Mouse (Mus musculus) heart, adult 2 months (tissue): Measurements from ENCODE around the gene Gm21541. TPM values are rescaled to one million over a fixed set of nuclear protein-coding genes. Genes with fewer than 3 reads are reported as not detected.
"Not testable (repeated sequence)": the region's sequence is repeated elsewhere in the genome, so short reads cannot be mapped to it uniquely, and the experiment has no call there.

Source experiments
- DNase-seq, 2 experiments: peaks; one replicate each; pipeline ENCODE4 v3.0.0; 2021
- H3K27ac ChIP-seq: fragments of 200-600 bp; 2 replicates; pipeline ENCODE4 v1.8.1; 2022
- H3K27me3 ChIP-seq: fragments of 200-500 bp; 2 replicates; pipeline ENCODE4 v1.6.1; 2012; ENCODE audit warnings: mild to moderate bottlenecking, low read length, inconsistent platforms, mixed read lengths; ENCODE audit not compliant: control insufficient read depth, insufficient read depth
- H3K36me3 ChIP-seq: fragments of 200-500 bp; 2 replicates; pipeline ENCODE4 v1.6.1; 2012; ENCODE audit warnings: low read length, inconsistent platforms; ENCODE audit not compliant: control insufficient read depth, insufficient read depth
- H3K4me1 ChIP-seq: fragments of 200-500 bp; 2 replicates; pipeline ENCODE4 v1.6.1; 2011; ENCODE audit warnings: low read length; ENCODE audit not compliant: control insufficient read depth, insufficient read depth
- H3K4me3 ChIP-seq: fragments of 200-600 bp; 2 replicates; pipeline ENCODE4 v1.8.1; 2022
- H3K79me2 ChIP-seq: fragments of 200-500 bp; replicated peaks from 2 replicates; pipeline ENCODE4 v1.6.1; 2012; ENCODE audit warnings: mild to moderate bottlenecking, inconsistent platforms, low read length, moderate library complexity, mixed read lengths; ENCODE audit not compliant: control insufficient read depth, insufficient read depth
- H3K9ac ChIP-seq: fragments of 200-500 bp; 2 replicates; pipeline ENCODE4 v1.6.1; 2012; ENCODE audit warnings: low read depth, mild to moderate bottlenecking, control low read depth, inconsistent platforms, low read length, mixed read lengths
- WGBS: fragments of 180-500 bp; shearing (Covaris S2); methylation state at CpG from one replicate; pipeline ENCODE4 v1.1.7; 2018; 5-methylcytosine and 5-hydroxymethylcytosine counted together
- intact Hi-C: fragments of 180-260 bp; cut with DNase I; formaldehyde crosslinking; loops from one replicate; pipeline ENCODE4 v1.15.1; 2025
- long read RNA-seq: library from polyadenylated mRNA; stranded (forward); transcript quantifications from one replicate; pipeline ENCODE4 v2.0.0, GENCODE M21; 2021
- polyA plus RNA-seq: library from polyadenylated mRNA; depleted of rRNA; stranded (reverse); fragments of >200 nt; gene quantifications from 2 replicates; pipeline ENCODE4 v1.2.3, GENCODE M21; 2012; rRNA removed
- total RNA-seq, 2 experiments: library from RNA; stranded (reverse); gene quantifications; 2 replicates each; pipeline ENCODE4 v1.2.3; 2021

Gene Gm21541
- total RNA-seq (not detected), polyA plus RNA-seq (4.4 and 7.2 TPM in 2 replicates)
- long read RNA-seq, partial matches to known transcripts = 0 of 1 reads
- long read RNA-seq, other reads (novel, unspliced or antisense) = 0 of 1 reads

- not testable (repeated sequence) for H3K36me3 ChIP-seq
Observed at GRCm38 (mm10) chr4:41903310-41903709, at the start of gene Gm21541. Gm21541 (plus strand) TSS chr4:41903610.

GRCm38 (mm10) chr4:41941272-41941671 lies 37.9 kb downstream of the Gm21541 start, which contains the start of gene Gm20878:
Gm20878 (plus strand) TSS chr4:41941572.
- H3K27ac ChIP-seq, H3K27me3 ChIP-seq, intact Hi-C loops, H3K4me1 ChIP-seq, DNase-seq, H3K79me2 ChIP-seq, H3K9ac ChIP-seq, H3K4me3 ChIP-seq, H3K36me3 ChIP-seq: not testable (repeated sequence)
- no CpG with 5 or more reads among the region's 8 CpGs for WGBS

More at GRCm38 (mm10) chr4:41903310-41903709, at the start of gene Gm21541:
- intact Hi-C loops, H3K4me1 ChIP-seq, H3K27me3 ChIP-seq, H3K79me2 ChIP-seq, H3K4me3 ChIP-seq, H3K9ac ChIP-seq, H3K27ac ChIP-seq, DNase-seq: not testable (repeated sequence)
- WGBS = no CpG with 5 or more reads among the region's 5 CpGs

Other genes starting within 250 kb of the Gm21541 start
- 1 to 10 TPM; 4.1 to 5.4 TPM for gene Cntfr, start 206.5 kb upstream of the Gm21541 start, total RNA-seq
- gene Cntfr, start 206.5 kb upstream of the Gm21541 start, polyA plus RNA-seq = 8.5 and 11.4 TPM in 2 replicates
- 10 to 100 TPM; 88.2 to 99.3 TPM for gene Il11ra1, start 203.6 kb upstream of the Gm21541 start, total RNA-seq
- 79.9 and 108 TPM in 2 replicates for gene Il11ra1, start 203.6 kb upstream of the Gm21541 start, polyA plus RNA-seq
- gene Rpp25l, start 190.1 kb upstream of the Gm21541 start, total RNA-seq = 10 to 100 TPM; 30.1 to 32.3 TPM
- 33.2 and 33.8 TPM in 2 replicates for gene Rpp25l, start 190.1 kb upstream of the Gm21541 start, polyA plus RNA-seq
- 10 to 100 TPM; 68.4 to 75.7 TPM for gene Dctn3, start 180.4 kb upstream of the Gm21541 start, total RNA-seq
- gene Dctn3, start 180.4 kb upstream of the Gm21541 start, polyA plus RNA-seq = 49.1 and 54.3 TPM in 2 replicates
- not detected for gene Arid3c, start 172.5 kb upstream of the Gm21541 start, total RNA-seq
- not detected in 2 replicates for gene Arid3c, start 172.5 kb upstream of the Gm21541 start, polyA plus RNA-seq
- gene Galt, start 148.4 kb upstream of the Gm21541 start, total RNA-seq = 10 to 100 TPM; 42.5 to 52.7 TPM
- gene Galt, start 148.4 kb upstream of the Gm21541 start, polyA plus RNA-seq = 136 and 137 TPM in 2 replicates
- gene Sigmar1, start 147.5 kb upstream of the Gm21541 start, total RNA-seq = 10 to 100 TPM; 19.6 to 20.7 TPM
- 33.2 and 47.7 TPM in 2 replicates for gene Sigmar1, start 147.5 kb upstream of the Gm21541 start, polyA plus RNA-seq
- 10 to 100 TPM; 17.7 to 20.2 TPM for gene Ccl27a, start 129.4 kb upstream of the Gm21541 start, total RNA-seq
- gene Ccl27a, start 129.4 kb upstream of the Gm21541 start, polyA plus RNA-seq = 23.0 and 23.6 TPM in 2 replicates
- gene Gm20878, start 38.0 kb downstream of the Gm21541 start, total RNA-seq = under 1 TPM in 1 of 2 experiments, not detected in 1; 0.50 TPM
- gene Gm20878, start 38.0 kb downstream of the Gm21541 start, polyA plus RNA-seq = 0.41 and 1.00 TPM in 2 replicates
- gene Fam205a4, start 62.4 kb downstream of the Gm21541 start, total RNA-seq = under 1 TPM in 1 of 2 experiments, not detected in 1; 0.10 TPM
- not detected in 2 replicates for gene Fam205a4, start 62.4 kb downstream of the Gm21541 start, polyA plus RNA-seq
- gene Gm21093, start 131.1 kb downstream of the Gm21541 start, total RNA-seq = not detected
- not detected in 2 replicates for gene Gm21093, start 131.1 kb downstream of the Gm21541 start, polyA plus RNA-seq
- not detected for gene Gm3893, start 187.6 kb downstream of the Gm21541 start, total RNA-seq
- not detected in 2 replicates for gene Gm3893, start 187.6 kb downstream of the Gm21541 start, polyA plus RNA-seq
- gene Gm13304, start 211.2 kb downstream of the Gm21541 start, total RNA-seq = 10 to 100 TPM; 31.3 to 32.6 TPM
- not detected in 2 replicates for gene Gm13304, start 211.2 kb downstream of the Gm21541 start, polyA plus RNA-seq
- under 1 TPM in 1 of 2 experiments, not detected in 1; 0.86 TPM for gene Gm13306, start 249.8 kb downstream of the Gm21541 start, total RNA-seq
- not detected in 2 replicates for gene Gm13306, start 249.8 kb downstream of the Gm21541 start, polyA plus RNA-seq